Comparison of ENCODE assay signal across 21 mouse cellular contexts in genomic region chrX:58022400-58022799, GRCm38 (mm10). TPM values are rescaled to one million over a fixed set of nuclear protein-coding genes. Genes with fewer than 3 reads are reported as not detected.
DNase-seq lines count a peak whose midpoint lies in the region; ATAC-seq and TF ChIP-seq lines count a peak whose summit lies in the region.
"Had no signal": no experiment of that assay in that cellular context is flagged by ENCODE, and none has a peak within 500 bp of the region (broad histone marks: within the 10 kb centered on the region; RNA-seq: fewer than 3 reads in every experiment).

Gene Zic3 (plus strand): TSS chrX:58022700.

- no peak within 1 kb of the TSS for H3K9ac ChIP-seq in forebrain, embryonic 15.5 days (replicated peaks)
- H3K9ac ChIP-seq in hindbrain, embryonic 16.5 days (ENCODE audit: low read depth, low read length), result no peak within 1 kb of the TSS
- H3K9ac ChIP-seq in midbrain, embryonic 15.5 days, result no peak within 1 kb of the TSS
- H3K9ac ChIP-seq: heart, embryonic 15.5 days had no signal

- H3K4me3 ChIP-seq in forebrain, embryonic 15.5 days, result no peak within 1 kb of the TSS
- H3K4me3 ChIP-seq in hindbrain, embryonic 16.5 days (ENCODE audit: low read length), result no peak within 1 kb of the TSS
- H3K4me3 ChIP-seq in midbrain, embryonic 15.5 days, result no peak within 1 kb of the TSS
- H3K4me3 ChIP-seq: erythroblast, embryonic 14.5 days; heart, embryonic 15.5 days; layer of hippocampus, adult 2 months had no signal

- H3K27me3 ChIP-seq in forebrain, embryonic 15.5 days, result peaks cover 13% of the 10 kb centered on the region
- peaks cover 7% of the 10 kb centered on the region for H3K27me3 ChIP-seq in hindbrain, embryonic 16.5 days (replicated peaks; ENCODE audit: control insufficient read depth, insufficient read depth, low read length)
- peaks cover 3% of the 10 kb centered on the region; the same call in 1 of the 2 replicates for H3K27me3 ChIP-seq in midbrain, embryonic 15.5 days (replicated peaks)

- 90% methylated on average over 2 of the region's 2 CpGs for WGBS in forebrain, embryonic 15.5 days
- 89% methylated on average over 2 of the region's 2 CpGs for WGBS in hindbrain, embryonic 16.5 days
- 78% methylated on average over 2 of the region's 2 CpGs for WGBS in midbrain, embryonic 15.5 days

- no peaks in the 10 kb centered on the region for H3K9me3 ChIP-seq in forebrain, embryonic 15.5 days
- no peaks in the 10 kb centered on the region for H3K9me3 ChIP-seq in hindbrain, embryonic 16.5 days (ENCODE audit: control insufficient read depth, low read length)
- H3K9me3 ChIP-seq in midbrain, embryonic 15.5 days, result no peaks in the 10 kb centered on the region
- H3K9me3 ChIP-seq: heart, embryonic 15.5 days had no signal

- no peak for ATAC-seq in forebrain, embryonic 15.5 days (replicated peaks)
- no peak for ATAC-seq in hindbrain, embryonic 16.5 days
- ATAC-seq in midbrain, embryonic 15.5 days (replicated peaks), result no peak
- ATAC-seq in monocyte, adult 5-6 weeks (replicated peaks; ENCODE audit: insufficient number of reproducible peaks, low FRiP score, low TSS enrichment, poor library complexity, severe bottlenecking), result no peak

- no peak for DNase-seq in brain, embryonic 14.5 days (ENCODE audit: low read depth)
- DNase-seq in right cerebral cortex, postnatal 10 days (ENCODE audit: low spot score in 2 of 2), result no peak
- DNase-seq in embryo, embryonic 11 days, result no peak
- no peak for DNase-seq in heart, adult 8-10 months (ENCODE audit: low spot score)
- DNase-seq: cerebellum, adult 9-11 months; heart, adult 11 months; lung, adult 18-20 months; thymus, adult 18-20 months had no signal

- TF ChIP-seq POLR2A in brain, embryonic 14.5 days (IDR thresholded peaks at IDR 0.05; ENCODE audit: borderline replicate concordance, extremely low read depth, insufficient read depth, insufficient read length, poor library complexity, severe bottlenecking), result no peak

- H3K27ac ChIP-seq in forebrain, embryonic 15.5 days (replicated peaks), result no peak within 1 kb of the TSS
- no peak within 1 kb of the TSS for H3K27ac ChIP-seq in hindbrain, embryonic 16.5 days (ENCODE audit: low read depth, low read length)
- H3K27ac ChIP-seq in midbrain, embryonic 15.5 days, result no peak within 1 kb of the TSS
- H3K27ac ChIP-seq: heart, embryonic 15.5 days; layer of hippocampus, adult 2 months; macrophage had no signal

- TF ChIP-seq CTCF in brain, embryonic 14.5 days (IDR thresholded peaks at IDR 0.05; ENCODE audit: borderline replicate concordance, extremely low read depth, insufficient read depth, insufficient read length), result no peak

- peaks cover 3% of the 10 kb centered on the region; the same call in 1 of the 2 replicates for H3K4me1 ChIP-seq in forebrain, embryonic 15.5 days
- no peaks in the 10 kb centered on the region for H3K4me1 ChIP-seq in hindbrain, embryonic 16.5 days (ENCODE audit: control insufficient read depth, insufficient read depth, low read depth, low read length)
- H3K4me1 ChIP-seq in midbrain, embryonic 15.5 days, result no peaks in the 10 kb centered on the region

- no peaks in the 10 kb centered on the region for H3K36me3 ChIP-seq in forebrain, embryonic 15.5 days
- H3K36me3 ChIP-seq in hindbrain, embryonic 16.5 days (ENCODE audit: control insufficient read depth, insufficient read depth, low read length), result no peaks in the 10 kb centered on the region
- no peaks in the 10 kb centered on the region for H3K36me3 ChIP-seq in midbrain, embryonic 15.5 days (replicated peaks)
- H3K36me3 ChIP-seq: G1E; heart, embryonic 15.5 days had no signal

- no peak within 1 kb of the TSS for H3K4me2 ChIP-seq in forebrain, embryonic 15.5 days (replicated peaks)
- no peak within 1 kb of the TSS for H3K4me2 ChIP-seq in hindbrain, embryonic 16.5 days (ENCODE audit: low read length)
- no peak within 1 kb of the TSS for H3K4me2 ChIP-seq in midbrain, embryonic 15.5 days
- H3K4me2 ChIP-seq: heart, embryonic 15.5 days had no signal

RNA-seq across cellular contexts. Expression of gene Zic3, which starts in this region (rescaled TPM):
- polyA plus RNA-seq in brain, embryonic 14.5 days (2012; rRNA removed), result 21.8 and 33.6 TPM in 2 replicates
- 13.7 and 14.4 TPM in 2 replicates for polyA plus RNA-seq in forebrain, embryonic 15.5 days (2015; fragmentation: Nextera tagmentation; extraction: Ambion mirVana)
- polyA plus RNA-seq in hindbrain, embryonic 16.5 days (2015; fragmentation: Nextera tagmentation; extraction: Ambion mirVana), result 15.8 and 20.5 TPM in 2 replicates
- 18.0 and 18.3 TPM in 2 replicates for polyA plus RNA-seq in midbrain, embryonic 15.5 days (2015; fragmentation: Nextera tagmentation; extraction: Ambion mirVana)
- not detected for total RNA-seq in heart, adult 8-10 months (2022)
- not detected in 3 replicates for total RNA-seq in monocyte, adult 5-6 weeks (2017)
- total RNA-seq: adrenal gland, adult 18-20 months; gastrocnemius, adult 18-20 months had no signal
- polyA plus RNA-seq: C2C12; erythroblast, embryonic 14.5 days; G1E; kidney, embryonic 14.5 days; macrophage had no signal
